Mouse (Mus musculus) c-Kit-positive CD71-positive TER-119-negative erythroid progenitor cells, embryonic 14.5 days (primary cell): ENCODE results near the gene 4930513O06Rik.

Experiments used
- DNase-seq: peaks from one replicate; pipeline ENCODE4 v3.0.0-alpha.2; 2013; ENCODE audit warnings: low read depth

The 4930513O06Rik gene

DNA sequence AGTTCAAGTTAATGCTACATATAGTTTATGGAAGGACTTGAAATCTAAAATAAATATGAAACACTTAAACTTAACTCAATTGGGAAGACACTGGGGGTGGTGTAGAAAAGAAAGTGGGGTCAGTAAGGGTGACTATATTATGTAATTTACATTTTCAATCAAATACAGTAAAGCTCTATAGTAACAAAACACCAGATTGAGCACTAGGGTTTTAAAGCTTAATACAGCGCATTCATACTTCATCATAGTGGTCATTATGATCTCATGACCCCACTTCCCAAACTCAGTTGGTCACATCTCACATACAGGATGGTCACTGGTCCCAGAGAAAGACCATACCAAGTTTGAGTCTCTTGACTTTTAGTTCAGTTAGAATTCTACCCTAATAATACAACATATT lies at the start of gene 4930513O06Rik:
4930513O06Rik (plus strand) TSS at position 301 of the 400 bp plus-strand sequence.
- DNase-seq: no peak

GRCm38 (mm10) chrX:139037666-139038065 lies 48.4 kb upstream of the 4930513O06Rik start:
- DNase-seq: no peak

GRCm38 (mm10) chrX:139039314-139039713 lies 46.7 kb upstream of the 4930513O06Rik start:
- DNase-seq: no peak

- DNase-seq: no peak
Observed at GRCm38 (mm10) chrX:139041148-139041547, 44.9 kb upstream of the 4930513O06Rik start.

GRCm38 (mm10) chrX:139051976-139052375 lies 34.1 kb upstream of the 4930513O06Rik start:
- no peak for DNase-seq

GRCm38 (mm10) chrX:139053149-139053548 lies 32.9 kb upstream of the 4930513O06Rik start:
- DNase-seq: no peak

DNA sequence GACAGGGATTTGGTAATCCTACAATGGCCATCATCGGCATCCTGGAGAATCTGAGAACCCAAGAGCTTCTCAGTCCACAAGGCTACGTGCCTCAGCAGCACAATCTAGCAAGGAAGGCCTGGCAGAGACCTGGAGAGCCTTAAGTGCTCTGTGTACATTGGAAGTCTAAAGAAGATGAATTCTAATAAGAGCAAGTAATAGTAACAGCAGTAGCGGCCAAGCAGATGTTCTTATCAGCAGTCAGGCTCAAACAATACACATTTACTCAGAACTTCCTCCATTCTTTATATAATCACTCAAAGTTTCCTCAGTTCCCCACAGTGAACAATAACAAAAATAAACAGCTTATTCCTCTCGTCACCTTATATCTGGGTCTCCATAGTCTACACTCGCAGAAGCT lies 22.0 kb upstream of the 4930513O06Rik start:
- DNase-seq: no peak

- DNase-seq: no peak
Observed at GRCm38 (mm10) chrX:139078493-139078892, 7.5 kb upstream of the 4930513O06Rik start.

GRCm38 (mm10) chrX:139085077-139085476 lies 966 bp upstream of the 4930513O06Rik start, which contains the start of gene Serpina7:
TSS of gene Serpina7 (minus strand) at chrX:139085236.
- no peak for DNase-seq

DNA sequence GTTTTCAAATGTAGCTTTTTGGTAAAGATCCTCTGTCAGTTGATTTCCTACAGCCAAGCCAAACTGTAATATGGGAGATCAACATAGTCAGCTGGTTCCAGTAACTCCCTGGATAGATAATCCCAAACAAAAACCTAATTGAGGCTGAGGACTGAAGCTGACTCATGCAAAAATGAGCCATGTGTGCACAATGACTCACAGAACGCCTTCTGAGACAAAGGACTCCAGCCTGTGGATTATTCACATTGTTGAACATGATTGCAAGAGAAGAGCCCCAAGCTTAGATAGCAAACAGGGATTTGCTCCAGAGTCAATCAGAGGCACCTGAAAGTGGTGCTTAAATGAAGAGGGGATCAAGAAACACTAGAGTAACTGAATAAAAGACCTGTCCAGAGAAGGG lies 11.2 kb downstream of the 4930513O06Rik start:
- no peak for DNase-seq

- no peak for DNase-seq
Observed at GRCm38 (mm10) chrX:139134031-139134430, 48.0 kb downstream of the 4930513O06Rik start.
